Mouse (Mus musculus) left cerebral cortex, postnatal 10 days (tissue): ENCODE data around the gene a. TPM values are rescaled to one million over a fixed set of nuclear protein-coding genes. Genes with fewer than 3 reads are reported as not detected.

Experiments used
- DNase-seq, 2 experiments: peaks; one replicate each; pipeline ENCODE4 v3.0.0; 2021 to 2022; ENCODE audit warnings: low spot score in 2 of 2, mixed read lengths in 1 of 2; ENCODE audit errors: extremely low spot score in 1 of 2
- intact Hi-C: fragments of 180-260 bp; cut with DNase I; formaldehyde crosslinking; loops from one replicate; pipeline ENCODE4 v1.15.1; 2025
- total RNA-seq, 2 experiments: library from RNA; stranded (reverse); gene quantifications; 2 replicates each; pipeline ENCODE4 v1.2.3; 2021

Gene a
- total RNA-seq, 2 experiments from 2014 or later, result 0.77 TPM; not detected in 1

DNA sequence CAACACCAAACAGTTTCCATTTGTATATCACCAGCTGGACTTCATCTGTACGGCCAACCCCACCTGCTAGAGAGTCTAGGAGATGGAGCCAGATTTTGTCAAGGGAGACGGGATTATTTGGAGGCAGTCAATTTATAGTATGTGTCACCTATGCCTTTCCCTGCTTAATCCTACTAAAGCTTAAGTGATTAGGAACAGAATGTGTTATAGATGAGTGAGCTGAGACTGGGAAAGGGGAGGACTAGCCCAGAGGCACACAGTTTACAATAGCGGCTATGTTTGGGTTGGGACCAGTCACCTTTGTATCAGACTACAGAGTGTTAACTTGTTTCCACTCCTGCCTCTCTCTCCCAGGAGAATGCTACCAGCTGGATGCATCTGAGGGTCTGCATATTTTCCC, 11.6 kb upstream of the a start:
- no peak for DNase-seq
- intact Hi-C loops, result no loop called here

DNA sequence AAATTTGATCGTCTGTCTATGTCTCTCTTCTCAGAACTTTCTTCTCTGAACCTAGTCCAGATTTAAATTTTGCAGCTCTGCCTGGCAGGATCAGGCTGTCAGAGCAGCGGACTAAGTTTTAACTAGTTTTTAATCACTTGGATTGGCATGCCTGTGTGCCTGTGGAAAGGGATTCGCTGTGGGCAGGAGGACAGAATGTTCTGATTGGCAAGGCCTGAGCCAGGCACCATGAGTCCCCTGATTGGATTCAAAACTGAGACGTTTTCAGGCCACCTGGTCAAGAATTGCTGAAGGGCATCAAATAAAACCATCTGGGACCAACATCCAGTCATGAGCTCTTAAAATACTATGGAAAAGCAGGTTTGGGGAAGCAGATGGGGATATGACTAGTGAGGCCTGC, 8.8 kb upstream of the a start:
- DNase-seq, result no peak
- intact Hi-C loops, result no loop called here

DNA sequence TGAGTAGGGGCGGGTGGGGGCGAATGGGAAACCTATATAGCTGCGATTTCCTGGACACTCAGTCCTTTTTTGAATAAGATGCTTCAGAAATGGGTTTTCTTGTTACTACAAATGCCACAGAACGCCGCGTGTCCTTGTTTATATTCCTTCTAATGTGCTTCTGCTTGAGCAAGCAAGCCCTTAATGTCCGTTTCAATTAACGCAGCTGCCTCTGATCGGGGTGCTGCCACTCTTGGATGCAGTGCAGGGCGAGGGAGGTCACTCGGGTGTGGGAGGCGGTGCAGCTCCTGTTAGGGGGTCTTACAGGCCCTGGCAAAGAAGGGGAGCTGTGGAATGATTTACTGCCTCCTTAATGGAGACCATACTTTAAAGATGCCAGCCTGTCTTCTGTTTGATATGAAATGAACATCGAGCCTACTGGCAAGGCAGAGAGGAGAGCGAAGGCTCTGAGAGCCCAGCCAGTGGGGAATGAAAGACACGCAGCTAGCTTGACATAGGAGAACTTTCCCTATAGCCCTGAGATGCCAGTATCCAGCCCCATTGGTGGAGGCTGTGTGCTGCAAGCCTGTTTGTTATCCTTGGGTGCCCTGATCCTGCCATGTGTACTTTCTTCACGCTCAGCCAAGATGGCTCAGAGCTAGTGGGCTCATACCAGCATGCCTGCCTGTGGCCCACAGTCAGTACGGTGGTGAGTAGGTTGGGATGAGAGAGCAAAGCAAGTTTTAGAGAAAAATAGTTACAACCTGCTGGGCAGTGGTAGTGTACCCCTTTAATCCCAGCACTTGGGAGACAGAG, 8.1 kb upstream of the a start:
- intact Hi-C loops, result no loop called here
- DNase-seq, result no peak

DNA sequence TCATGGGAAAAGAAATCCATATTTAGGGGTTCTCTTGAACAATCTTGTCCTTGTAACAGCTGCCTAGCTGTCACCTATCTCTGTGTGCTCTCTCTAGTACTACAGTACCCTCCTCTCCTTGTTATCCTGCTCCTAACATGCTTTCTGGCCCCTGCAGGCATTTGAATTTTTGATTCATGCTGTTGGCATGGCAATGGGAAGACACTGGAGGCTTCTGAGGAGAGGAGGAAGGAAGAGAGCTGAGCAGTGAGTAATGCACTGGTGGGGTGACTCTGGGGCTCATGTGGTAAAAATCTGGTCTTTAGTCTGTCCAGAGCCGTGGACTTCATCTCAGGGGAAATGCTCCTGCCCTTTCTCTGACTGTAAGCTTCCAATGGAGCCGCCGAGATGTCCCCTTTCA, 5.9 kb upstream of the a start:
- intact Hi-C loops, result no loop called here
- DNase-seq, result no peak

DNA sequence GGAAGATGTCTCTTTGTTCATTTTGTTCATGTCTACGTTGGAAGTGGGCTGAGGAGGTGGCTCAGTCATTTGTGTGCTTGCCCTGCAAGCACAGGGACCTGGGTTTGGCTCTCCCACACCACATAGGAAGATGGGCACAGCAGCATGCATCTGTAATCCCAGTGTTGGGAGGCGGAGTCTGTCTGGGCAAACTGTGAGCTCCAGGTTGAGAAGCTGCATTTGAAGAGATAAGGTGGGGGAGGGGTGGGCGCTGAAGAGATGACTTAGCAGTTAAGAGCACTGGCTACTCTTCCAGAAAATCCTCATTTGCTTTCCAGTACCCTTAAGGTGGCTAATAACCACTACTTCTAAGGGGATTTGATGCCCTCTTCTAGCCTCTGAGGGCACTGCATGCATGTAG, 5.0 kb upstream of the a start:
- intact Hi-C loops, result no loop called here

DNA sequence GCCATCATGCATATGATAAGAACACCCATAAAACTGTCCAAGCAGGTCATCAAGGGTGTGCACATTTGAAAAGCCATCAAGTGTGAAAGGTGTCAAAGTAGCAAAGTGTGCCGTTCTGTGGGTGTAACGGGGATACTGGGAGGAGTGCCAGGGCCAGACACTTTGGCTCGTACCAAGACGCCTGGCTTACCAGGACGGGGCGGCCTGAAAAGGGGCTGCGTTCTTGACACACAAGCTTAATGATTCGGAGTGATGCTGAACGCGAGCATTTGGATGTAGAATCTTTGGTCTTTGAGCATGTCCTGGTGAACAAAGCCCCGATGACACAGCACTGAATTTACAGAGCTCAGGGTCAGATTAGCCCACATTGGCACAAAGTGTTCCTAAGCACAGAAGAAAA, 4.4 kb upstream of the a start:
- DNase-seq, result no peak
- intact Hi-C loops, result no loop called here

More for the DNA sequence above, 5.0 kb upstream of the a start:
- no peak for DNase-seq

DNA sequence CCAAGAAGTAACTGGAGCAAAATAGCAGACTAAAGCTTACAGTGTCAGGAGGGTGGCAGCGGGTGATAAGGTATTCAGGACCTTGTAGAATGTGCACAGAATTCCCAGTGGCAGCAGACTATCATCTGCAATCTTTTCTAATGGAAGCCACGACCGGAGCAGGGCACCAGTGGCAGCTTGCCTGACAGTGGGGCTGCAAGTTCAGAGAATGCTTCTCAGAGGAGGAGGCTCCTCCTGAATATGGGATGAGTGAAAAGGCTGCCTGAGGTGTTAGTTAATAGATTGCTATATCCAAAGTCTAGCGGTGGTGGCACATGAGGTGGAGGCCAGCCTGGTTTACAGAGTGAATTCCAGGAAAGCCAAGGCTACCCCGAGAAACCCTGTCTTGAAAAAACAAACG, 1.8 kb upstream of the a start:
- DNase-seq, result no peak
- intact Hi-C loops, result no loop called here

DNA sequence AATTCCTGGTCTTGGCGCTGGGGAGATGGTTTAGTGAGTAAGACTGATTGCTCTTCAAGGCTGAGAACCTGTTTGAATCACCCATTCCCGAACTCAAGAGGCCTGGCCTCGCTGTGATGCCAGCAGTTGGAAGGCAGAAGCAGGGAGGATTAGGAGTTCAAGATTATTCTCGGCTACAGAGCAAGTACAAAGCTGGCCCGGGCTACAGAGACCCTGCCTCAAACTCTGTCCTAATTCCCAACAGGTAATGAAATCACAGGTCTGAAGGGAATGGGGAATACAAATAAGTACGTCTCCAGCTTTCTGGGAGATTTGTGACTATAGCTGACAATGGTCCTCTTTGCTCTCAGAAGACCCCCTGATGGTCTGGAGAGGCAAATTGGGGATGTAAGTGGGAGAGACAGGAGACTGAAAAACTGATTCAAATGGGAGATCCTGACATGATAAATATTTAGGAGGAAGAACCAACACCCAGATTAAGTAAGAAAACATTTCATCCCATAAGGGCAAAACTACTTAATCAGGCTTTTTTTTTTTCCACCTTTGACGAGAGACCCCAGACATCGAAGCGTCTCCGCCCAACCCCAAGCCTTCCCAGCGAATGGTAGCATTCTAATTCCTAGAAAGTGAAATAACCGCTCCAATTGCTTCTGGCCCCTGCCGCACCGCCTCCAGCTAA, 1.1 kb upstream of the a start:
- intact Hi-C loops, result no loop called here
- DNase-seq, result no peak

DNA sequence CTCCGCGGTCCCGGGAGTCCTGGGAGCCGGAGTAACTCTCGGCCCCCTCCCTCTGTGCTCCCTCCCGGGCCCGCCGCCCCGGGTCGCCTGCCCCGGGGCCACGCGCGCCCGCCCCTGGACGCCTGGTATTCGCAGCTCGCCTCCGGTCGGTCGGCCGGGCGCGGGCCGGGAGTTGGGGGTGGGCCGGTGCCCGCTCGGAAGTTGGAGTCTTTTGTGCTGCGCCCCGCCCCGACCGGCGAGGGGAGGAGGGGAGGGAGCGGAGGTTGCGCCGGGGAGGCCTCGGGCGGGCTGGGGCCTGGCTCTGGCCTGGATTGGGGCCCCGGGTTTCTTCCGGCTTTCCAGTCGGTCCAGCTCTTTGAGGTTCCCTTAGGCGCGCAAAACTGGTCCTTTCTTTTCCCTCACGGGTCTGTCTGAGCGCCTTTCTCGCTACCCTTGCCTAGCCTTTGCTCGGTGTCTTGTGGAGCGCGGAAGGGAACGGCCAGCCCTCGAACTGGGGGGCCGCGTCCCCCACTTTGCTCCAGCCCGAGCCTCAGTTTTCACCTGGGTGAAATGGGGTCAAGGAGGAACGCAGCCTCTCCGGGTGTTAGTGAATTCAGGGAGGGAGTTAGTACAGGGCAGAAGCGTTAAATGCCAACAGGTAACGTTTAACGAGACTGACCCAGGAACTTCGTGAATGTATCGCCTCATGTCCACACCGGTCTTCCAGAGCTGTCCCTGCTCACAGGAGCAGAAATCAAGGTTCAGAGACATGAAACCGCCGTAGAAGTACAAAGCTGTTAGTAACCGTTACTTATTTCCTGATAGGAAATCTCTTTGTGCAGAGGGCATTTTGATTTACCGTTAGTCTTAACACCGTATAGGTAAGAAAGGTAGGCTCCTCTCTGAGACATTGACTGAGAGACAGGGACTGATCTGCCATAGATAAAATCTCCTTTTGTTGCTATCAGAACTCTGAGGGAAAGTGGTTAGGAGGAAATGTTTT, 750 bp downstream of the a start:
- peak in 1 of 2 experiments; percentile 90 for DNase-seq
- intact Hi-C loops, result no loop called here

DNA sequence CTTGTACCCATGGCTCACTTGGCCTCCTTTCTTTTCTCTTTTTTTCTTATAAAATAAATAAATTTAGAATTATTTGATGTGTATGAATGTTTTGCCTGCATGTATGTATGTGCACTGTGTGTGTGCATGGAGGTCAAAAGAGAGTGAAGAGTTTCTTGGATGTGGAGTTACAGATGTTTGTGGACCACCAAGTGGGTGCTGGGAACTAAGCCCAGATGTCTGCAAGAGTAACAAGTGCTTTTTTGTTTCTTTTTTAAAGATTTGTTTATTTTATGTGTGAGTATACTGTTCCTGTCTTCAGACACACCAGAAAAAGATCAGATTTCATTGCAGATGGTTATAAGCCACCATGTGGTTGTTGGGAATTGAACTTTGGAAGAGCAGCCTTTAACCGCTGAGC, 12.2 kb downstream of the a start:
- intact Hi-C loops, result no loop called here
- no peak for DNase-seq

DNA sequence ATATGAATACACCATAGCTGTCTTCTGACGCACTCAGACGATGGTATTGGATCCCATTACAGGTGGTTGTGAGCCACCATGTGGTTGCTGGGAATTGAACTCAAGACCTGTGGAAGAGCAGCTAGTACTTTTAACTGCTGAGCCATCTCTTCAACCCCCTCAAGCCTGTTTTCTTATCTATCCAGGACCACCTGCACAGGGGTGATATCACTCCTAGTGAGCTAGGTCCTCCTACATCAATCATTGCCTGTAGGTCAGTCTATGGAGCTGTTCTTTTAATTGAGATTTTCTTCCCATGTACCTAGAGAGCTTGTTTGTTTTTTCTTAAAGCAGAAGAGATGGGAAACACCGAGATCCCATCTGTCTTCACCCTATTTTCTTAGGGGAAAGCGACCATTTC, 12.6 kb downstream of the a start:
- no peak for DNase-seq
- intact Hi-C loops, result no loop called here

DNA sequence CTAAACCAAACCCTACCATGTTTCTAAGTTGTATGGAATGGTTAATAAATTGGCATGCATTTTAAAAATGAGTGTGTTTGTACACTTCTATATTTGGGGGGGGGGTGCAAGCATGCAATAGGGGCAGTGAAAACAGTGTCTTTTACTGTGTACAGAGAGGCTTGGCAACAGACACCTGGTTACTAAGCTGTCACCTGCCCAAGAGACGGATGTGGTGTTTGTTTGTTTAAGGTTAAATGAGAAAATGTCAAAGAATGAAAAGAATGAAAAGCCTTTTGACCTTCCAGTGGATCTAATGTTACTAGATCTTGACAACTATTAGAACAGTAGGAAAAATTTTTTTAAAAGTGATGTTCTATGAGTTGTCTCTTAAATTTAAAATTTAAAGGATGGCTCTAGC, 16.5 kb downstream of the a start:
- intact Hi-C loops, result no loop called here
- DNase-seq, result no peak

DNA sequence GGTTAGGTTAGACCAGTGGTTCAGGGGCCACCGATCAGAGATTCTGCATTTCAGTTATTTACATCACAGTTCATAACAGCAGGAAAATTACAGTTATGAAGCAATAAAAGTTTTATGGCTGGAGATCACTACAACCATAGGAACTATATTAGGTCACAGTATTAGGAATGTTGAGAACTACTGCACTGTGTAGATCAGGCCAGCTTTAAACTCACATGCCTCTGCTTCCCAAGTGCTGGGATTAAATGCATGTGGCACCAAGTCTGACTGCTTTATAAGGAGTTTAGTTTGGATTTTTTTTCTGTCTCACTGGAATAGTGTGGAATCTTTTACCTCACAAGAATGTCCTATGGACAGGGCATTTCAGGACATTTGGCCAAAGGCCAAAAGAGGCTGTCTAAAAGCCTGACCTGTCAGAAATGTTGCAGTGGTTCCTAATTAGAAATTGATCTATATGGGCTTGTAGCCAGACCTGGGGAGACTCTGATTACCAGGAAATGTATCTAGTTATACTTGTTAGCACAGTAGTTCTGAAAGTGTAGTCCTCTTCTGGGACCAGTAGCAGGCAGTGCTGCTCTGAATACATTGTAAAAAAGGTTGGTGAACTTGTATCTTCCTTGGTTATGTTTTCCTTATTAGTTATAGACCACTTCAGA, 18.0 kb downstream of the a start:
- intact Hi-C loops, result no loop called here
- DNase-seq, result peak in 1 of 2 experiments; percentile 22

DNA sequence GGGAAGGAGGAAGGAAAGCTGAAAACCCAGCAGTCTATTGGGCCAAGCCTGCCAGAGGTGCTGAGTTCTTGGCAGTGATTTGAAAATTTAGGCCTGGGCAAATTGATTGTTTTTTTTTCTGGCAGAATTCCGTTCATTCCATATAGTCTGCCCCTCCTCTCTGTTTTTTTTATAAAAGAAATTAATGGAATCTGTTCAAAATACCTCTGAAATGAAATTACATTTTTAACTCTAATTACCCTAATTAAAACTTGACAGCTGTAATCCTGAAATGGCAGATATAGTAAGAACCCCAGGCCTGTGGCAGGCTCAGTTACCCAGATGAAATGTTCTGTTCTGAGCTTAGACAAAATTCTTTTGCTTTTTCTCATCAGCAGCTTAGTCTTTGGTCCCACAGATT, 19.6 kb downstream of the a start:
- intact Hi-C loops, result no loop called here
- no peak for DNase-seq

DNA sequence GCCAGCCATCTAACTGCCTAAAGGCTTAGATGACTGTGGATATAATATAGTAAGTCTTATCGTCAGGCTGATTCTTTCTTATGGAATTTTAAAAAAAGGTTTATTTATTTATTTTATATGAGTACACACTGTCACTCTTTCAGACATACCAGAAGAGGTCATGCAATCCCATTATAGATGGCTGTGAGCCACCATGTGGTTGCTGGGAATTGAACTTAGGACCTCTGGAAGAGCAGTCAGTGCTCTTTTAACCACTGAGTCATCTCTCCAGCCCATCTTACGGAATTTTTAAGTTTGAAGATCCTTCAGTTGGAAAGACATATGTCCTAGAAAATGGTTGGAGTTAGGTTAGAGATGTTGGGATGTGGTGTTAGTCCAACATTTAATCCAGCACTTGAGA, 22.2 kb downstream of the a start:
- no peak for DNase-seq
- intact Hi-C loops, result no loop called here

DNA sequence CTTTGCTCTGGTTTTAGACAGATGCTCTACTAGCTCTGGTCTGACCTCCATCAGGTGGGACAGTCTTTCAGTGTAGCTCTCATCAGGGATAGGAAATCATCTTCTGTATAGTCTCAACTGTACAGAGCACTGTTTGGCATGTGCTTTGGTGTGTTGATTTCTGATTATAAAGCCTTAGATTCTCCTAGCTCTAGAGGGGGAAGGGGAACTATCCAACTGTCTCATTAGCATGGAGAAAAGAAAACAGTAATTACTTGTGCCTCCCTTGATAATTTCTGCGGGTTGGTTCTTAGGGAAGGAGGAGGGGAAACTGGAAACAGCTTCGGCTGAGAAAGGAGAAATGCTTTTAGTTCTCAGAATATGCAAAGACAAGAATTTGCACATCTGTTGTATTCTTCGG, 25.9 kb downstream of the a start:
- intact Hi-C loops, result no loop called here

DNA sequence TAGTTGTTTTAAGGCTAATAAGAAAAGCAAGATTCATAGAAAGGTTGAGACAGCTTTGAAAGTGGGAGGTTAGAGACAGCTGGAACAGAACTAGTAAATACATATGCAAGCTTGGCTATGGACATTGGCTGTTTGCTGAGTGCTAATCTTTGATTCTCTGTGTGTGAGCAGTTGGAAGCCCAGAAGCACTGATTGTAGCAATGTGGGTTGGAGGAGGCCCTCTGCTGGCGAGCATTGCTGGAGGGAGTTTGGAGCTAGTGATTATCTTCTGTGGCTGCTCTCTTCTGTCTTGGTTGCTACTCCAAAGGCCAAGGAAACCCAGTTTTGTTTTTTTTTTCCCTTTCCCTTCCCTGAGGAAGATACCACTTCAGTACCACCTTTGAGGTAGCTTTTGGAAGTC, 26.6 kb downstream of the a start:
- DNase-seq, result peak; percentile 32 to 60
- intact Hi-C loops, result no loop called here

More for the DNA sequence above, 25.9 kb downstream of the a start:
- no peak for DNase-seq

DNA sequence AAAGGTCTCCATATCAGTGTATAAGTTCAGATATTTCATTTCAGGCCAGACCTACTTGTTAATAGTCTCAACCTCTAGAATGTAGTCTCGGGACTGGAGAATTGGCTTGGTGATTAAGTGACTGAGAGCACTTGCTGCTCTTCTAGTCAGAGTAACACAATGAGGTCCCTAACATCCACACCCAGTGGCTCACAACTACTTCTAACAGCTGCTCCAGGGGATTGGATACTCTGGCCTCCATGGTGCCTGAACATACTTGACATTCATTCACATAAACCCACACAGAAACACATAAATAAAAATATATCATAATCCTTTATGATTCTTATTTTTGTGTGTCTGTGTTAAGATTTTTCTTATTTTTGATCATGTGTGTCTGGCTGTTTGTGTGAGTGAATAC, 27.4 kb downstream of the a start:
- intact Hi-C loops, result no loop called here
- DNase-seq, result no peak

DNA sequence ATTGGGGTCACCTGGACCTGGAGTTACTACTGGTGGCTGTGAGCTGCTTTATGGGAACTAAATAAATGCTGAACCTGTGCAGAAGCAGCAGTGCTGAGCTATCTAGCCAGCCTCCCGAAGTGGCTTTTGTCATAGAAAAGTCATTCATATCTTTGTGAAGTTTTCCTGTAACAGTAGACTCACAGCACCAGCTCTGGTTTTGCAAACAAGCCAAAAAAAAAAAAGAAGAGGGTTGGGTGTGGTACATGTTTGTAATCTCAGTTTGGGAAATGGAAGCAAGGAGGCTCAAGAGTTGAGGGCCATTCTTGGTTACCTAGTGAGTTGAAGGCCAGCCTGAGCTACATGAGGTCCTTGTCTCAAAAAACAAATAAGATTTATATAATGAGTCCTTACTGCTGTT, 29.1 kb downstream of the a start:
- intact Hi-C loops, result no loop called here
- DNase-seq, result no peak
